Mouse (Mus musculus) neural tube, embryonic 13.5 days (tissue): ENCODE measurements around the gene Snd1. TPM values are rescaled to one million over a fixed set of nuclear protein-coding genes. Genes with fewer than 3 reads are reported as not detected.
A peak's percentile ranks its signal among the peaks of the same experiment; 100 is the strongest.

Experiments
- ATAC-seq: fragments of 200-750 bp; cut with Nextera tagmentation; 2 replicates; pipeline ENCODE4 v1.8.0; 2017; ENCODE audit warnings: low read depth, mild to moderate bottlenecking, moderate TSS enrichment, moderate library complexity
- H3K27ac ChIP-seq: fragments of 300-500 bp; sonication (generic); replicated peaks from 2 replicates; pipeline ENCODE4 v1.5.1; 2015; ENCODE audit warnings: moderate library complexity, mild to moderate bottlenecking, inconsistent platforms
- H3K27me3 ChIP-seq: fragments of 300-500 bp; sonication (generic); 2 replicates; pipeline ENCODE4 v1.6.1; 2015; ENCODE audit warnings: mild to moderate bottlenecking, inconsistent platforms
- H3K36me3 ChIP-seq: fragments of 300-500 bp; sonication (generic); 2 replicates; pipeline ENCODE4 v1.6.1; 2015; ENCODE audit warnings: mild to moderate bottlenecking, inconsistent platforms
- H3K4me1 ChIP-seq: fragments of 300-500 bp; sonication (generic); replicated peaks from 2 replicates; pipeline ENCODE4 v1.6.1; 2015; ENCODE audit warnings: inconsistent platforms
- H3K4me2 ChIP-seq: fragments of 300-500 bp; sonication (generic); 2 replicates; pipeline ENCODE4 v1.6.1; 2015; ENCODE audit warnings: inconsistent platforms, mild to moderate bottlenecking, moderate library complexity
- H3K4me3 ChIP-seq: fragments of 300-500 bp; sonication (generic); 2 replicates; pipeline ENCODE4 v1.5.1; 2015; ENCODE audit warnings: mild to moderate bottlenecking, inconsistent platforms
- H3K9ac ChIP-seq: fragments of 300-500 bp; sonication (generic); 2 replicates; pipeline ENCODE4 v1.6.1; 2015; ENCODE audit warnings: moderate library complexity, mild to moderate bottlenecking, inconsistent platforms
- H3K9me3 ChIP-seq: fragments of 300-500 bp; sonication (generic); 2 replicates; pipeline ENCODE4 v1.6.1; 2016; ENCODE audit warnings: inconsistent platforms
- WGBS: fragments of 180-500 bp; shearing (Covaris S2); methylation state at CpG from one replicate; pipeline ENCODE4 v1.1.7; 2015; 5-methylcytosine and 5-hydroxymethylcytosine counted together
- polyA plus RNA-seq: library from polyadenylated mRNA; unstranded; fragments of >200 nt; fragmentation: Nextera tagmentation; extraction: Ambion mirVana; gene quantifications from 2 replicates; pipeline ENCODE4 v1.2.1, GENCODE M21; 2015

Snd1 gene
- polyA plus RNA-seq, 1 experiment from 2014 or later = 77.5 TPM

- ATAC-seq = no peak
- Histone ChIP-seq H3K27me3 (peaks cover 3% of the 10 kb centered on the region; the same call in 1 of the 2 replicates), H3K4me1 (peaks cover 67% of the 10 kb centered on the region), H3K4me2 (peak within 1 kb of the TSS; percentile 97), H3K4me3 (peak within 1 kb of the TSS; percentile 88), H3K27ac (peak within 1 kb of the TSS; percentile 97), H3K9me3 (no peaks in the 10 kb centered on the region), H3K36me3 (peaks cover 11% of the 10 kb centered on the region; the same call in 1 of the 2 replicates), H3K9ac (peak within 1 kb of the TSS; percentile 99)
- whole genome bisulfite sequencing = 18% methylated on average over 27 of the region's 27 CpGs
Observed at GRCm38 (mm10) chr6:28831011-28831853, 356.3 kb downstream of the Snd1 start, which contains the start of gene Lrrc4. Gene Lrrc4 (minus strand): TSS chr6:28831747.

- under 1% methylated on average over 76 of the region's 82 CpGs for WGBS
- H3K9me3 ChIP-seq = no peaks in the 10 kb centered on the region
- peak overlapping the region; percentile 88 for H3K4me3 ChIP-seq
- peak; percentile 42 for ATAC-seq
- peaks cover 11% of the 10 kb centered on the region; the same call in 1 of the 2 replicates for H3K36me3 ChIP-seq
- H3K9ac ChIP-seq = peak overlapping the region; percentile 99
- peaks cover 3% of the 10 kb centered on the region; the same call in 1 of the 2 replicates for H3K27me3 ChIP-seq
- H3K4me1 ChIP-seq = peaks cover 58% of the 10 kb centered on the region
- peak overlapping the region; percentile 97 for H3K27ac ChIP-seq
- H3K4me2 ChIP-seq = peak overlapping the region; percentile 97
Observed at GRCm38 (mm10) chr6:28831854-28832750, 357.2 kb downstream of the Snd1 start.

- peaks cover 3% of the 10 kb centered on the region; the same call in 1 of the 2 replicates for H3K27me3 ChIP-seq
- peak overlapping the region; percentile 88 for H3K4me3 ChIP-seq
- H3K9ac ChIP-seq = peak overlapping the region; percentile 99
- H3K4me1 ChIP-seq = peaks cover 51% of the 10 kb centered on the region
- WGBS = under 1% methylated on average over 52 of the region's 58 CpGs
- peak; percentile 82 for ATAC-seq
- peak overlapping the region; percentile 97 for H3K27ac ChIP-seq
- peak overlapping the region; percentile 97 for H3K4me2 ChIP-seq
- no peaks in the 10 kb centered on the region for H3K9me3 ChIP-seq
- H3K36me3 ChIP-seq = peaks cover 11% of the 10 kb centered on the region; the same call in 1 of the 2 replicates
Observed at GRCm38 (mm10) chr6:28832751-28833291, 357.9 kb downstream of the Snd1 start.

GRCm38 (mm10) chr6:28833380-28833822 lies 358.5 kb downstream of the Snd1 start:
- peak overlapping the region; percentile 88 for H3K4me3 ChIP-seq
- peaks cover 11% of the 10 kb centered on the region; the same call in 1 of the 2 replicates for H3K36me3 ChIP-seq
- peak overlapping the region; percentile 97 for H3K4me2 ChIP-seq
- peaks cover 3% of the 10 kb centered on the region; the same call in 1 of the 2 replicates for H3K27me3 ChIP-seq
- no peaks in the 10 kb centered on the region for H3K9me3 ChIP-seq
- peak overlapping the region; percentile 99 for H3K9ac ChIP-seq
- H3K4me1 ChIP-seq = peaks cover 45% of the 10 kb centered on the region
- WGBS = under 1% methylated on average over 42 of the region's 43 CpGs
- H3K27ac ChIP-seq = peak overlapping the region; percentile 97
- peak; percentile 78 for ATAC-seq

GRCm38 (mm10) chr6:28834046-28834445 lies 359.1 kb downstream of the Snd1 start:
- Histone ChIP-seq H3K36me3 (peaks cover 11% of the 10 kb centered on the region; the same call in 1 of the 2 replicates), H3K4me1 (peaks cover 39% of the 10 kb centered on the region), H3K9me3 (no peaks in the 10 kb centered on the region), H3K9ac (peak overlapping the region; percentile 99), H3K4me2 (peak overlapping the region; percentile 97), H3K4me3 (peak overlapping the region; percentile 88), H3K27me3 (peaks cover 3% of the 10 kb centered on the region; the same call in 1 of the 2 replicates), H3K27ac (peak overlapping the region; percentile 97)
- WGBS = 18% methylated on average over 2 of the region's 2 CpGs
- peak; percentile 8; the same call in 1 of the 2 replicates for ATAC-seq

- H3K27ac ChIP-seq = no peak overlapping the region
- no peak overlapping the region for H3K4me2 ChIP-seq
- H3K4me3 ChIP-seq = no peak overlapping the region
- H3K4me1 ChIP-seq = peaks cover 32% of the 10 kb centered on the region
- ATAC-seq = no peak
- no peaks in the 10 kb centered on the region for H3K36me3 ChIP-seq
- H3K27me3 ChIP-seq = no peaks in the 10 kb centered on the region
- H3K9me3 ChIP-seq = no peaks in the 10 kb centered on the region
- H3K9ac ChIP-seq = no peak overlapping the region
Observed at GRCm38 (mm10) chr6:28836600-28836999, 361.7 kb downstream of the Snd1 start.

GRCm38 (mm10) chr6:28841569-28841968 lies 366.6 kb downstream of the Snd1 start:
- Histone ChIP-seq H3K4me3 (no peak overlapping the region), H3K27me3 (no peaks in the 10 kb centered on the region), H3K9me3 (no peaks in the 10 kb centered on the region), H3K36me3 (no peaks in the 10 kb centered on the region), H3K9ac (no peak overlapping the region), H3K4me1 (peaks cover 50% of the 10 kb centered on the region), H3K27ac (peak overlapping the region; percentile 83), H3K4me2 (no peak overlapping the region)
- WGBS = 69% methylated on average over 3 of the region's 3 CpGs
- no peak for ATAC-seq

- H3K27me3 ChIP-seq = no peaks in the 10 kb centered on the region
- H3K4me1 ChIP-seq = peaks cover 52% of the 10 kb centered on the region
- peak overlapping the region; percentile 83 for H3K27ac ChIP-seq
- 30% methylated on average over 4 of the region's 4 CpGs for WGBS
- H3K36me3 ChIP-seq = no peaks in the 10 kb centered on the region
- H3K4me2 ChIP-seq = no peak overlapping the region
- ATAC-seq = peak; percentile 85
- H3K9ac ChIP-seq = no peak overlapping the region
- no peak overlapping the region for H3K4me3 ChIP-seq
- H3K9me3 ChIP-seq = no peaks in the 10 kb centered on the region
Observed at GRCm38 (mm10) chr6:28842375-28843276, 367.7 kb downstream of the Snd1 start.

- ATAC-seq = no peak
- H3K4me3 ChIP-seq = no peak overlapping the region
- H3K36me3 ChIP-seq = no peaks in the 10 kb centered on the region
- no peaks in the 10 kb centered on the region for H3K27me3 ChIP-seq
- 64% methylated on average over 4 of the region's 4 CpGs for WGBS
- peaks cover 72% of the 10 kb centered on the region for H3K4me1 ChIP-seq
- H3K9ac ChIP-seq = no peak overlapping the region
- no peak overlapping the region for H3K27ac ChIP-seq
- H3K4me2 ChIP-seq = no peak overlapping the region
- no peaks in the 10 kb centered on the region for H3K9me3 ChIP-seq
Observed at GRCm38 (mm10) chr6:28845610-28846009, 370.7 kb downstream of the Snd1 start.

- H3K4me3 ChIP-seq = no peak overlapping the region
- H3K9me3 ChIP-seq = no peaks in the 10 kb centered on the region
- H3K27ac ChIP-seq = no peak overlapping the region
- no peaks in the 10 kb centered on the region for H3K27me3 ChIP-seq
- no peak for ATAC-seq
- WGBS = 67% methylated on average over 6 of the region's 6 CpGs
- peaks cover 70% of the 10 kb centered on the region for H3K4me1 ChIP-seq
- H3K9ac ChIP-seq = no peak overlapping the region
- H3K4me2 ChIP-seq = no peak overlapping the region
- H3K36me3 ChIP-seq = no peaks in the 10 kb centered on the region
Observed at GRCm38 (mm10) chr6:28847616-28848015, 372.7 kb downstream of the Snd1 start.
